Mouse (Mus musculus) cerebral cortex, adult 2 months (tissue): Measurements from ENCODE around the gene Zfp976.

ENCODE experiments used
- WGBS: fragments of 180-500 bp; shearing (Covaris S2); methylation state at CpG from one replicate; pipeline ENCODE4 v1.1.7; 2018; 5-methylcytosine and 5-hydroxymethylcytosine counted together

The Zfp976 gene

GRCm38 (mm10) chr7:42642152-42643115 lies at the start of gene Zfp976:
Gene Zfp976, minus strand, starts transcription at chr7:42642588.
- WGBS = 3% methylated on average over 25 of the region's 25 CpGs

DNA sequence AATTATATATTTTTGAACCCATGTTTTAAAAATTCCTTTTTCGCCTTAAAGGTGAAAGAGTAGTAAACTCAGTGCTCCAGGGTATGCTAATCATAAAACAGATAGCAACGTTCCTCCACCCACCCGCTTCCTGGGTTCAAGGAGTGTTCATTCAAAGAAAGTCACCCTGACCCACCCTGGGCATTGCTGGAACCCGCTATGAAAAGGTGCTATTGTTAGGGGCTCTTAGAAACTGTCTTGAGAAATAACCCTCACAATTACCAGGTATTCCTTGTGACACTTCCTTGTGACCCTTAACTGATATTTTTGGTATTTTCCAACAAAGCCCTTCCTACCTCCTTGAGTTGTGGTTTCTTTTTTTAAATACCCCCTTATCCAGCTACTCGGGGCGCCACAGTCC lies 37.7 kb upstream of the Zfp976 start:
- WGBS = 94% methylated on average over 6 of the region's 6 CpGs

- 72% methylated on average over 5 of the region's 5 CpGs for WGBS
Measured at GRCm38 (mm10) chr7:42660140-42660539, 17.8 kb upstream of the Zfp976 start.

DNA sequence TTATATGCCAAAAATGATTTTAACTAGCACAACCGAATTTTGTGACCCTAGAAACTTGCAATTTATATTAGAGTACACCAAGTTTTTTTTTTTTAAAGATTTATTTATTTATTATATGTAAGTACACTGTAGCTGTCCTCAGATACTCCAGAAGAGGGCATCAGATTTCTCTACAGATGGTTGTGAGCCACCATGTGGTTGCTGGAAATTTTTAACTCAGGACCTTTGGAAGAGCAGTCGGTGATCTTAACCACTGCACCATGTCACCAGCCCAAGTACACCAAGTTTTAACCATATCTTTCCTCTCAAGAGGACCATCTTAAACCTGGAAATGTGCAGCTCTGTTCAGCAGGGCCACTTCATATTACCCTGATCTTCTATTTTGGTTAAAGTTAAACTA lies 12.8 kb upstream of the Zfp976 start:
- 81% methylated on average over 2 of the region's 2 CpGs for WGBS

- 24% methylated on average over 3 of the region's 3 CpGs for WGBS
Measured at GRCm38 (mm10) chr7:42643120-42643620, 782 bp upstream of the Zfp976 start.

- 92% methylated on average over 11 of the region's 11 CpGs for WGBS
Measured at GRCm38 (mm10) chr7:42592413-42592812, 50.0 kb downstream of the Zfp976 start, which contains the start of gene Zfp977. Gene Zfp977, minus strand, starts transcription at chr7:42592547.

DNA sequence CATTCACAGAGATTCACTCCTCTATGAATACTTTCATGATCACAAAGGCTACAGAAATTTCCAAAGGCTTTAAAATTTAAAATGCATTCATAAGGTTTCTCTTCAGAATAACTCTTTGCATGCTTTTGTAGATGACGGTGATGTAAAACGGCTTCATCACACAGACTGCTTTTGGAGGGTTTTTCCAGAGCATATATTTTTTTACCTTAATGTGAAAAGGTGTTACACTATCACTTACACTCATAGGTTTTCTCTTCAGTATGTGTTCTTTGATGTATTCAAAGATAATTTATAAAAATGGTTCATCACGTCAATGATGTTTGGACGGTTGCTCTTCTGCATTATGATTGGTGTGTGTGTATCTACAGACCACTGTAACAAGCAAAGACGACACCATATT lies 63.9 kb downstream of the Zfp976 start, which contains the start of gene Gm21028:
Gene Gm21028 (minus strand): TSS at position 101 of the 400 bp plus-strand sequence.
- 92% methylated on average over 5 of the region's 5 CpGs for WGBS
